Mouse (Mus musculus) cortical plate, adult 2 months (tissue): Measurements from ENCODE around the gene Fut11.

Source experiments
- CTCF ChIP-seq: fragments of 200-500 bp; IDR thresholded peaks from 2 replicates; pipeline ENCODE4 v1.5.1; 2011; ENCODE audit warnings: mild to moderate bottlenecking, control low read depth, low read length; ENCODE audit not compliant: insufficient read depth; ENCODE audit errors: extremely low read depth
- POLR2A ChIP-seq: fragments of 200-500 bp; IDR thresholded peaks from 2 replicates; pipeline ENCODE4 v1.6.1; 2011; ENCODE audit warnings: mild to moderate bottlenecking, low read length, control low read depth; ENCODE audit not compliant: insufficient read depth; ENCODE audit errors: extremely low read depth

GRCm38 (mm10) chr14:20733952-20734774, 39.4 kb downstream of the Fut11 start, which contains the start of gene Ndst2:
- no peak for TF ChIP-seq CTCF
- 0 out of 2 replicates have a peak, but pooled peaks have one; percentile 35 for TF ChIP-seq POLR2A
